26 mouse cellular contexts compared by ENCODE assay signal in the genomic region with DNA sequence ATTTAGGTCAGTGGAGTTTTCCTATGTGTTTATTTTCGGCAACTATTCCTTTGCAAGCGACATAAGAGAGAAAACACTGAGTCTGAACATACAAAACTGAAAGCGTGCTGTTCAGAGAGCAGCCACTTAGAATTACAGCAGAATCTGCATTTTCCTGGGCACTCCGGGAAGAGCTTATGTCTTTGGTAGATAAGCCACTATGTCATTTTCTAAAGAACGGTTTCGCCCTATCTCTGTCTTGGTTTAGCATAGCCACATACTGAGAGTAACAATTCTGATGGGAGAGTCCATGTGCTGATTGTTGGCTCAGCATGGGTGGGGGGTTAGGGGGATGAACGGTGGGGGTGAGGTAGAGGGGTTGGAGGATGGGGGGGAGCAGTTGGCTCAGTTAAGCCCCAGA.
DNase-seq lines count a peak whose midpoint lies in the region; ATAC-seq and TF ChIP-seq lines count a peak whose summit lies in the region.
"Had no signal": no experiment of that assay in that cellular context is flagged by ENCODE, and none has a peak within 500 bp of the region (broad histone marks: within the 10 kb centered on the region; RNA-seq: fewer than 3 reads in every experiment).

No protein-coding gene starts in this region.

- peak overlapping the region; percentile 56 for H3K4me3 ChIP-seq in erythroblast, embryonic 14.5 days (replicated peaks)
- H3K4me3 ChIP-seq in liver, embryonic 11.5 days (ENCODE audit: low read depth, low read length): no peak overlapping the region
- no peak overlapping the region for H3K4me3 ChIP-seq in liver, postnatal 0 days (ENCODE audit: low read depth, low read length)
- H3K4me3 ChIP-seq: heart, embryonic 15.5 days; layer of hippocampus, adult 2 months; limb, embryonic 12.5 days; lung, embryonic 15.5 days; midbrain, embryonic 15.5 days; neural tube, embryonic 13.5 days had no signal

- H3K36me3 ChIP-seq in erythroblast, embryonic 14.5 days (ENCODE audit: control insufficient read depth): no peaks in the 10 kb centered on the region
- H3K36me3 ChIP-seq in liver, embryonic 11.5 days (ENCODE audit: control insufficient read depth, insufficient read depth, low read length): no peaks in the 10 kb centered on the region
- no peaks in the 10 kb centered on the region for H3K36me3 ChIP-seq in liver, postnatal 0 days (replicated peaks; ENCODE audit: insufficient read depth, low read length)
- H3K36me3 ChIP-seq: heart, embryonic 15.5 days; limb, embryonic 12.5 days; lung, embryonic 15.5 days; midbrain, embryonic 15.5 days; neural tube, embryonic 13.5 days had no signal

- peak; percentile 52; the same call in 1 of the 2 replicates for TF ChIP-seq EP300 in liver, postnatal 0 days (IDR thresholded peaks at IDR 0.05; ENCODE audit: low read depth)

- peak overlapping the region; percentile 63 for H3K27ac ChIP-seq in liver, embryonic 11.5 days (ENCODE audit: low read depth, low read length)
- H3K27ac ChIP-seq in liver, postnatal 0 days (ENCODE audit: low read depth): no peak overlapping the region
- H3K27ac ChIP-seq: heart, embryonic 15.5 days; hindbrain, embryonic 14.5 days; layer of hippocampus, adult 2 months; limb, embryonic 12.5 days; lung, embryonic 15.5 days; midbrain, embryonic 15.5 days; neural tube, embryonic 13.5 days had no signal

- intact Hi-C loops in gastrocnemius, postnatal 14 days (cut with DNase I; ENCODE audit: low total_unique reads): no loop called here
- intact Hi-C loops in gastrocnemius, postnatal 36 days (cut with DNase I): no loop called here
- intact Hi-C loops in heart, postnatal 25 days (cut with DNase I): no loop called here

- TF ChIP-seq POLR2A in brain, embryonic 14.5 days (IDR thresholded peaks at IDR 0.05; ENCODE audit: borderline replicate concordance, extremely low read depth, insufficient read depth, insufficient read length, poor library complexity, severe bottlenecking): no peak

- H3K4me1 ChIP-seq in erythroblast, embryonic 14.5 days (ENCODE audit: control insufficient read depth): peaks cover 30% of the 10 kb centered on the region
- H3K4me1 ChIP-seq in liver, embryonic 11.5 days (replicated peaks; ENCODE audit: control insufficient read depth, insufficient read depth, low read length): peaks cover 8% of the 10 kb centered on the region; the same call in 1 of the 2 replicates
- H3K4me1 ChIP-seq in liver, postnatal 0 days (ENCODE audit: insufficient read depth): no peaks in the 10 kb centered on the region
- H3K4me1 ChIP-seq: heart, embryonic 15.5 days; limb, embryonic 12.5 days; lung, embryonic 15.5 days; midbrain, embryonic 15.5 days; neural tube, embryonic 13.5 days had no signal

- TF ChIP-seq CTCF in brain, embryonic 14.5 days (IDR thresholded peaks at IDR 0.05; ENCODE audit: borderline replicate concordance, extremely low read depth, insufficient read depth, insufficient read length): no peak
- TF ChIP-seq CTCF in liver, postnatal 0 days (IDR thresholded peaks at IDR 0.05; ENCODE audit: low read depth): no peak

- H3K9ac ChIP-seq in liver, embryonic 11.5 days (ENCODE audit: low read depth, low read length): peak overlapping the region; percentile 38
- no peak overlapping the region for H3K9ac ChIP-seq in liver, postnatal 0 days (replicated peaks)
- H3K9ac ChIP-seq: heart, embryonic 15.5 days; hindbrain, embryonic 14.5 days; limb, embryonic 12.5 days; lung, embryonic 15.5 days; midbrain, embryonic 15.5 days; neural tube, embryonic 13.5 days had no signal

- no peaks in the 10 kb centered on the region for H3K27me3 ChIP-seq in erythroblast, embryonic 14.5 days (ENCODE audit: control insufficient read depth)
- H3K27me3 ChIP-seq in liver, embryonic 11.5 days (replicated peaks; ENCODE audit: control insufficient read depth, insufficient read depth, low read length): no peaks in the 10 kb centered on the region
- no peaks in the 10 kb centered on the region for H3K27me3 ChIP-seq in liver, postnatal 0 days (ENCODE audit: insufficient read depth, low read length)
- H3K27me3 ChIP-seq: heart, embryonic 15.5 days; limb, embryonic 12.5 days; lung, embryonic 15.5 days; midbrain, embryonic 15.5 days; neural tube, embryonic 13.5 days had no signal

- ATAC-seq in erythroblast, adult 5-6 weeks (replicated peaks; ENCODE audit: low FRiP score, poor library complexity, severe bottlenecking): no peak
- peak; percentile 81 for ATAC-seq in liver, embryonic 11.5 days (replicated peaks; ENCODE audit: low FRiP score)
- ATAC-seq in liver, postnatal 0 days: peak; percentile 56; the same call in 1 of the 2 replicates
- ATAC-seq: forebrain, embryonic 14.5 days; inflammation-experienced regulatory T-cells, adult 6 months; midbrain, embryonic 15.5 days had no signal

- no peaks in the 10 kb centered on the region for H3K9me3 ChIP-seq in erythroblast, embryonic 14.5 days (ENCODE audit: control insufficient read depth, low read length)
- H3K9me3 ChIP-seq in liver, embryonic 11.5 days (ENCODE audit: control insufficient read depth, low read length): no peaks in the 10 kb centered on the region
- no peaks in the 10 kb centered on the region for H3K9me3 ChIP-seq in liver, postnatal 0 days (ENCODE audit: low read length)
- H3K9me3 ChIP-seq: heart, embryonic 15.5 days; limb, embryonic 12.5 days; lung, embryonic 15.5 days; midbrain, embryonic 15.5 days; neural tube, embryonic 13.5 days had no signal

- DNase-seq in brain, embryonic 14.5 days (ENCODE audit: low read depth): peak; percentile 7
- DNase-seq in liver, embryonic 11.5 days (ENCODE audit: low spot score): no peak
- DNase-seq in liver, postnatal 0 days: no peak
- DNase-seq in gastrocnemius, postnatal 14 days: no peak
- no peak for DNase-seq in gastrocnemius, postnatal 36 days
- DNase-seq in heart, postnatal 25 days (ENCODE audit: low spot score): no peak
- DNase-seq: adrenal gland, adult 2 months; cerebellum, adult 9-10 months; gastrocnemius, postnatal 25 days; kidney, adult 9 months; kidney, postnatal 25 days; lung, postnatal 36 days; retina, postnatal 1 day; right cerebral cortex, postnatal 25 days; thymus, postnatal 25 days had no signal

- 41% methylated on average over 7 of the region's 7 CpGs for WGBS in liver, embryonic 11.5 days
- whole genome bisulfite sequencing in liver, postnatal 0 days (ENCODE audit: insufficient replicate concordance): 40% methylated on average over 7 of the region's 7 CpGs

- peak overlapping the region; percentile 57 for H3K4me2 ChIP-seq in liver, embryonic 11.5 days
- peak overlapping the region; percentile 56 for H3K4me2 ChIP-seq in liver, postnatal 0 days (ENCODE audit: low read depth, low read length)
- H3K4me2 ChIP-seq: heart, embryonic 15.5 days; hindbrain, embryonic 14.5 days; limb, embryonic 12.5 days; lung, embryonic 15.5 days; midbrain, embryonic 15.5 days; neural tube, embryonic 13.5 days had no signal
